Mouse (Mus musculus) erythroblast, embryonic 14.5 days (primary cell): ENCODE measurements around the gene Papln.

Source experiments
- GATA1 ChIP-seq: IDR thresholded peaks from 2 replicates; pipeline ENCODE4 v1.6.1; 2012; ENCODE audit warnings: low read length, inconsistent platforms, mixed read lengths
- TAL1 ChIP-seq: IDR thresholded peaks from 3 replicates; pipeline ENCODE4 v1.6.1; 2012; ENCODE audit warnings: low read length, inconsistent platforms, mixed read lengths

DNA sequence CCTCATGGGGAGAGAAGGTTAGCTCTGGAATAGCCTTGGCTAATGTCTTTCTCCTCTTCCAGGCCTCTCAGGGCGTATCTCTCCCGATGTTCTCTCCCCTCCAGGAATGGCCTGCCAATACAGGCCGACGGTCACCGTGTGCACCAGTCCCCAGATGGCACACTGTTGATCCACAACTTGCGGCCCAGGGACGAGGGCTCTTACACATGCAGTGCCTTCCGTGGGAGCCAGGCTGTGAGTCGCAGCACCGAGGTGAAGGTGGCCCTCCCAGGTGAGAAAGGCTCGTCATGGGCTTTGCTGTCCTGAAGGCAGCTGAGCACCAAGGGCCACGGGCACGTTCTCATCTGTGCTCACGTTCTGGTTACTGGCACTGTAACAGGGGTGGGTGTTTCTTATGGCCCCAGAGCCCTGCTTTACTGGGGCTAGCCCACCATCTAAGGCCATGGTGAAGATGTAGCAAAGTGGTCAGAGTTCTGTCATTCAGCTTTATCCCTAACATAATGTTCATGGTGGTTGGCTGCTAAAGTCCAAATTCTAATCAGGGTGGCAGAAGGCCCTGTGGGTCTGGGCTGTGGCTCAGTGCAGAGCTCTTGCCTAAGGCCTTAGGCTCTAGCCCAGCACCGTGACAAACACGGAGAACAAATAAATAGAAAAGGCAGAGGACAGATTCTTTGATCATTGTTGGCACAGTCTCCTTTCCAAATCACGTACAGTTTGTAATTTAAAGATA, 25.8 kb downstream of the Papln start:
- TF ChIP-seq TAL1 = no peak
- no peak for TF ChIP-seq GATA1
